Mouse (Mus musculus): Measurements from ENCODE around the gene Resp18. TPM values are rescaled to one million over a fixed set of nuclear protein-coding genes. Genes with fewer than 3 reads are reported as not detected.
A peak's percentile ranks its signal among the peaks of the same experiment; 100 is the strongest.

The Resp18 gene
- polyA plus RNA-seq (2012; rRNA removed): 226 and 275 TPM in 2 replicates

DNA sequence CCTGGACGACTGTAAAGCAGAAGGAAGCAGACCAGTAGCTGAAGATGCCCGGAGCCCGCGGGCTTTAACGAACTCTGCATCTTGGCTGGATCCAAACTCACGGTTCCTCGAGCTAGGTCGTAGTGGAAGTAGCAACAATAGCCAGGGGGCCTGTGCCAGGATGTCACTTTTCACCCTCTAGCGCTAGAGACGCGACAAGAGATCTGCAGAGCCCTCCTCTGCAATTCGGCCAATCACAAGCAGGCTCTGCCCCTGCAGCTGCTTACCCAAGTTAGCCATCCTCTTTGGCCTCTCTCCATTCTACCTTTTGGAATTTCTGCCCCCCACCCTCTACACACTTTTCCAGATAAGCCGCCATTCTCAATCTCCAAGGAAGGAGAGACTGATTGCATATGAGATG lies at the start of gene Resp18:
Gene Resp18, minus strand, starts transcription at position 188 of the 400 bp plus-strand sequence.
- WGBS: 4% methylated on average over 13 of the region's 13 CpGs
- Histone ChIP-seq H3K27ac (ENCODE audit: insufficient read depth, low read length) (no peak within 1 kb of the TSS), H3K27me3 (ENCODE audit: control insufficient read depth, insufficient read depth, low read length) (no peaks in the 10 kb centered on the region), H3K4me3 (replicated peaks; ENCODE audit: insufficient read depth, low read depth, low read length) (peak within 1 kb of the TSS; percentile 58), H3K4me1 (ENCODE audit: control insufficient read depth, insufficient read depth, low read length) (0 out of 2 replicates have a peak, but pooled peaks cover 3% of the 10 kb centered on the region)
- peak; percentile 39 to 48 for DNase-seq
- no peak for TF ChIP-seq CTCF (IDR thresholded peaks at IDR 0.05; ENCODE audit: borderline replicate concordance, insufficient read depth, low read depth, low read length)
- no peak for TF ChIP-seq POLR2A (IDR thresholded peaks at IDR 0.05; ENCODE audit: borderline replicate concordance, insufficient read depth, low read length)

DNA sequence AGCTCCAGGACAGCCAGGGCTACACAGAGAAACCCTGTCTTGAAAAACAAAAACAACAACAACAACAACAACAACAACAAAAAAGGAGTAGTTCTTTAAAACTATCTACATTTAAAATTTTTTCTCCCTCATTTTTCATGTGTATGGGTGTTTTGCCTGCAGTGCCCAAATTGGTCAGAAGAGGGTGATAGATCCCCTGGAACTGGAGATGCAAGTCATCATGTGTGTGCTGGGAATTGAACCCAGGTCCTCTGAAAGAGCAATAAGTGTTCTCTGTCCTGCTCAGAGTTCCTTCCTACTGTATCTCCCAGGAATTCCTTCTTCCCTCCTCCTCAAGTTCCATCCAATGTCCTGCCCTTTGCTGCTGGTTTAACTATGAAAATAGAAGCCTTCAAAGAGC lies 49.2 kb upstream of the Resp18 start:
- DNase-seq: no peak
- H3K4me3 ChIP-seq (replicated peaks; ENCODE audit: insufficient read depth, low read depth, low read length): no peak overlapping the region
- TF ChIP-seq CTCF (IDR thresholded peaks at IDR 0.05; ENCODE audit: borderline replicate concordance, insufficient read depth, low read depth, low read length): no peak
- TF ChIP-seq POLR2A (IDR thresholded peaks at IDR 0.05; ENCODE audit: borderline replicate concordance, insufficient read depth, low read length): no peak
- H3K4me1 ChIP-seq (ENCODE audit: control insufficient read depth, insufficient read depth, low read length): no peaks in the 10 kb centered on the region
- no peak overlapping the region for H3K27ac ChIP-seq (ENCODE audit: insufficient read depth, low read length)
- no peaks in the 10 kb centered on the region for H3K27me3 ChIP-seq (ENCODE audit: control insufficient read depth, insufficient read depth, low read length)

DNA sequence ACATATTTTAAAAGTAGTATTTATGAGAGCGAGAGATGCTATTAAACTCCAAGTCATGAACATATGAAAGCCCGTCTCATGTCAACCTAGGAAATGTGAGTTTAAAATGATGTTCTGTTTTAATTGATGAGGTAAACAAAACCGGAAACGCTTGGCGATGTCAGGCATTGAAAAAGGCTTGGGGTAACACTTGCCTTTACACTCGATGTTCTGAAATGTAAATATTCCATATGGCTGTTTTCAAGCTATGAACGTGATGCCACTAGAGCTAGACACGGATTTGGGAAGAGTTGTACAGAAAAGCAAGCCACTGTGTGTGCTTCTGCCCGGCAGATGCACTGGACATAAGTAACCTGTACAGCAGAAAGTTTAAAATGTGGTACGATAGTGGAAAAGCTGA lies 41.0 kb upstream of the Resp18 start:
- WGBS: 92% methylated on average over 10 of the region's 10 CpGs
- TF ChIP-seq POLR2A (IDR thresholded peaks at IDR 0.05; ENCODE audit: borderline replicate concordance, insufficient read depth, low read length): no peak
- Histone ChIP-seq H3K4me3 (replicated peaks; ENCODE audit: insufficient read depth, low read depth, low read length) (no peak overlapping the region), H3K4me1 (ENCODE audit: control insufficient read depth, insufficient read depth, low read length) (no peaks in the 10 kb centered on the region), H3K27ac (ENCODE audit: insufficient read depth, low read length) (no peak overlapping the region), H3K27me3 (ENCODE audit: control insufficient read depth, insufficient read depth, low read length) (no peaks in the 10 kb centered on the region)
- no peak for DNase-seq

DNA sequence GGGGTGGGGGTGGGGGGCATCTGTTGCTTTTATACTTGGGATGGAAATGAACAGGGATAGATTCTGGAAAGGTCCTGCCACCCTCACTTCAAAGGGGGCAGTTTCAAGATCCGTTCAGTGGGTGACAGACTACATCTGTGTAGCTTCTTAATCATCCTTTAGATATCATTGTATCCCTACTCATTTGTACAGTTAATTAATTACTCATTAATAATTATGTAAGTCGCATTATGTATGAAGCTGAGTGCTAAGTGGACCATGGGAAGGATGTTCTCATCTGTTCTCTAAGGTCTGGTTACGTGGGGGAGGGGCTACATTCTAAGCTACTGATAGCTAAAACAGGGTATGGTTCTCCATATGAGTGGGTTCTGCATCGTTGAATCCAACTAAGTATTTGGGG lies 40.5 kb upstream of the Resp18 start:
- H3K4me3 ChIP-seq (replicated peaks; ENCODE audit: insufficient read depth, low read depth, low read length): no peak overlapping the region
- no peak overlapping the region for H3K27ac ChIP-seq (ENCODE audit: insufficient read depth, low read length)
- WGBS: 92% methylated on average over 4 of the region's 4 CpGs
- no peaks in the 10 kb centered on the region for H3K4me1 ChIP-seq (ENCODE audit: control insufficient read depth, insufficient read depth, low read length)
- DNase-seq: peak in 1 of 2 experiments; percentile 23
- no peak for TF ChIP-seq CTCF (IDR thresholded peaks at IDR 0.05; ENCODE audit: borderline replicate concordance, insufficient read depth, low read depth, low read length)
- no peak for TF ChIP-seq POLR2A (IDR thresholded peaks at IDR 0.05; ENCODE audit: borderline replicate concordance, insufficient read depth, low read length)
- no peaks in the 10 kb centered on the region for H3K27me3 ChIP-seq (ENCODE audit: control insufficient read depth, insufficient read depth, low read length)

DNA sequence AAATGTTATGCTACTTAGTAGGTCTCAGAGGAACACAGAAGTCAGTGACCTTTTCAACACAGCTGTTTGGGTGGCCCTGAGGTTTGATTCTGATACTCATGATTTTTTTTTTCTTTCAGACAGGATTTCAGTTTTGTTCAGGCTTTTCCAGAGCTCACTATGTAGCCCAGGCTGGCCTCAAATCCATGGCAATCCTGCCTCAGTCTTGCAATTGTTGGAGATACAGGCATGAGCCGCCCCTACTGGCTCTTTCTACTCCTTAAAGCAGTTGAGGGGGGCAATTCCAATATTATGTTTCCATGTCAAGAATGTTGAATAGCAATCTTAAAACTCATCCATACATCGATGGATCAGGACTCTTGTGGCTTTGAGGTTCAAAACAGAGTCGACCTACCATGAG lies 40.1 kb upstream of the Resp18 start:
- DNase-seq: peak in 1 of 2 experiments; percentile 36
- Histone ChIP-seq H3K27me3 (ENCODE audit: control insufficient read depth, insufficient read depth, low read length) (no peaks in the 10 kb centered on the region), H3K4me3 (replicated peaks; ENCODE audit: insufficient read depth, low read depth, low read length) (no peak overlapping the region), H3K4me1 (ENCODE audit: control insufficient read depth, insufficient read depth, low read length) (no peaks in the 10 kb centered on the region), H3K27ac (ENCODE audit: insufficient read depth, low read length) (no peak overlapping the region)
- TF ChIP-seq CTCF (IDR thresholded peaks at IDR 0.05; ENCODE audit: borderline replicate concordance, insufficient read depth, low read depth, low read length): no peak
- no peak for TF ChIP-seq POLR2A (IDR thresholded peaks at IDR 0.05; ENCODE audit: borderline replicate concordance, insufficient read depth, low read length)
- 71% methylated on average over 3 of the region's 3 CpGs for WGBS

DNA sequence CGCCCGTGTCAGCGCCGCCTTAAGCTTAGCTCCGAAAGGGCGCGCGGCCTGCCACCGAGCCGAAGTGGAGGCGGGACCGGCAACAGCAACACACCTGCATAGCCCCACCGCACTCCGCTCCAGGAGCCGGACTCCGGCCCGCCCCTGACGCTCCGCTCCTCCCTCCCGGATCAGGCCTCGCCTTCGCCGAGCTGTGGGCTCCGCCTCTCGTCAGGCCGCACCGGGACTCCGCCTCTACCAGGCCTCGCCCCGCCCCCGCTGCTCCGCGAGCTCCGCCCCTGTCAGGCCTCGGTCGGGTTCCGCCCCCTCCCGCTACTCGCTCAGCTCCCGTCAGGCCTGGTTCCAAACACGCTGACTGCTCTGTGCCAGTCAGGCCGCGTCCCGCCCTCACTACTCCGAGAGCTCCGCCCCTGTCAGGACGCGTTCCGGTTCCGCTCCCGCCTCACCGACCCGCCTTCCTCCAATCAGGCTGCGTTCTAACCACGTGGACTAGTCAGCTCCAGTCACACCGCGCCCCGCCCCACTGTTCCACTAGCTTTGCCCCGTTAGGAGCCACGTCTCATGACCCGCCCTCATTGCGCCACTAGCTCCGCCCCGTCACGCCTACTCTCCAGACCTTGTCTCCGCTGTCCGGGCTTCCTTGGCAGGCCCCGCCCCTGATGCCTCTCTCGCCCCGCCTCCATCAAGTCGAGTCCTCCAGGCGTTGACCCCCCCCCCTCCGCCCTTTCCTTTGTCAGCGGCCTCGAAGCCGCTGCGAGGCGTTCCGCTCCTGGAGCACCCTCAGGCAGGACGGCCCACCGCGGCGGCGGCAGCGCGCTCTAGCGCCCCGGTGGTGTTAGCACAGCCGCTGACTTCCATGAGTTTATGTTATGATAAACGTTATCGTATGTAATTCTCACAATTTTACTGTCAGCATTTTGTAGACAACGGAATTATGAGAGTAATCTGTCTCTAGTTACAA lies 39.3 kb upstream of the Resp18 start, which contains the start of gene Dnpep:
Gene Dnpep, minus strand, starts transcription at position 750 of the 961 bp plus-strand sequence.
- no peaks in the 10 kb centered on the region for H3K4me1 ChIP-seq (ENCODE audit: control insufficient read depth, insufficient read depth, low read length)
- peak; percentile 100 for DNase-seq
- TF ChIP-seq POLR2A (IDR thresholded peaks at IDR 0.05; ENCODE audit: borderline replicate concordance, insufficient read depth, low read length): peak; percentile 51; the same call in 1 of the 2 replicates
- TF ChIP-seq CTCF (IDR thresholded peaks at IDR 0.05; ENCODE audit: borderline replicate concordance, insufficient read depth, low read depth, low read length): peak; percentile 73
- no peaks in the 10 kb centered on the region for H3K27me3 ChIP-seq (ENCODE audit: control insufficient read depth, insufficient read depth, low read length)
- peak within 1 kb of the TSS; percentile 57; the same call in 1 of the 2 replicates for H3K27ac ChIP-seq (ENCODE audit: insufficient read depth, low read length)
- 1% methylated on average over 91 of the region's 92 CpGs for WGBS
- peak within 1 kb of the TSS; percentile 80 for H3K4me3 ChIP-seq (replicated peaks; ENCODE audit: insufficient read depth, low read depth, low read length)

DNA sequence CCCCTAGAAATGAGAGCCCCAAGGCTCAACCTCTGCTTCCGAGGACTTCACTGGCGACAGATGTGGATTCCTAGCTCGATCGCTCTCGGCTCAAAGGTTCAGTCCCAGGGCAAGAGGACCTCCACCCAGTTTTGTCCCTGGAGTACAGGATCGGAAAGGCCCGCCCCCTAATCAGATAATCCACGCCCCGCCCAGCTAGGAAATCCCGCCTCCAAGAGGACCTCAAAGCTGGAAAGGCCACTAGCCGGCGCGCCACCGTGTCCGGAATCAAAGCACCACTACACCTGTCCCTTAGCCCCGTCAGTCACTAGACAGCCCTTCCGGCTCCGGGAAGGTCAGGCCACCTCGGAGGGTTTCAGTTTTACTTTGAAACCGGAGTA lies 38.6 kb upstream of the Resp18 start:
- WGBS: under 1% methylated on average over 20 of the region's 20 CpGs
- Histone ChIP-seq H3K4me3 (replicated peaks; ENCODE audit: insufficient read depth, low read depth, low read length) (peak overlapping the region; percentile 80), H3K4me1 (ENCODE audit: control insufficient read depth, insufficient read depth, low read length) (no peaks in the 10 kb centered on the region), H3K27me3 (ENCODE audit: control insufficient read depth, insufficient read depth, low read length) (no peaks in the 10 kb centered on the region), H3K27ac (ENCODE audit: insufficient read depth, low read length) (peak overlapping the region; percentile 57; the same call in 1 of the 2 replicates)
- peak in 1 of 2 experiments; percentile 86 for DNase-seq
- TF ChIP-seq POLR2A (IDR thresholded peaks at IDR 0.05; ENCODE audit: borderline replicate concordance, insufficient read depth, low read length) (no peak), CTCF (IDR thresholded peaks at IDR 0.05; ENCODE audit: borderline replicate concordance, insufficient read depth, low read depth, low read length) (no peak)
